Mouse (Mus musculus) stomach, embryonic 14.5 days (tissue): ENCODE measurements at regions not wholly inside any gene's neighbourhood (a gene's known extent, or its start where the extent isn't known, plus 50 kb on each side); places are given as distances from the start of the nearest gene placed in this dataset.

Experiments used
- ATAC-seq: fragments of 200-750 bp; cut with Nextera tagmentation; 2 replicates; pipeline ENCODE4 v1.8.0; 2017; ENCODE audit warnings: low read depth, moderate TSS enrichment; ENCODE audit not compliant: insufficient number of reproducible peaks, insufficient read depth, low FRiP score
- H3K27ac ChIP-seq: fragments of 300-500 bp; sonication (generic); 2 replicates; pipeline ENCODE4 v1.5.1; 2014; ENCODE audit warnings: mild to moderate bottlenecking, low read length, moderate library complexity, mixed read lengths
- H3K27me3 ChIP-seq: fragments of 300-500 bp; sonication (generic); 2 replicates; pipeline ENCODE4 v1.6.1; 2014; ENCODE audit warnings: low read length, control low read depth, mixed read lengths; ENCODE audit not compliant: control insufficient read depth, insufficient read depth
- H3K36me3 ChIP-seq: fragments of 300-500 bp; sonication (generic); 2 replicates; pipeline ENCODE4 v1.6.1; 2014; ENCODE audit warnings: mild to moderate bottlenecking, control low read depth, low read length, moderate library complexity, mixed read lengths; ENCODE audit not compliant: control insufficient read depth, insufficient read depth
- H3K4me1 ChIP-seq: fragments of 300-500 bp; sonication (generic); 2 replicates; pipeline ENCODE4 v1.6.1; 2014; ENCODE audit warnings: low read length, control low read depth, mixed read lengths; ENCODE audit not compliant: control insufficient read depth, insufficient read depth
- H3K4me2 ChIP-seq: fragments of 300-500 bp; sonication (generic); replicated peaks from 2 replicates; pipeline ENCODE4 v1.6.1; 2014; ENCODE audit warnings: low read depth, low read length, control low read depth
- H3K4me3 ChIP-seq: fragments of 300-500 bp; sonication (generic); 2 replicates; pipeline ENCODE4 v1.5.1; 2014; ENCODE audit warnings: low read depth, low read length, control low read depth
- H3K9ac ChIP-seq: fragments of 300-500 bp; sonication (generic); replicated peaks from 2 replicates; pipeline ENCODE4 v1.6.1; 2014; ENCODE audit warnings: low read depth, mild to moderate bottlenecking, control low read depth, low read length, moderate library complexity, mixed read lengths
- H3K9me3 ChIP-seq: fragments of 300-500 bp; sonication (generic); 2 replicates; pipeline ENCODE4 v1.6.1; 2016; ENCODE audit warnings: low read depth, low read length, control low read depth; ENCODE audit not compliant: control insufficient read depth
- WGBS: fragments of 180-500 bp; shearing (Covaris S2); extraction: QIAGEN DNeasy Blood & Tissue Kit; methylation state at CpG from one replicate; pipeline ENCODE4 v1.1.7; 2014; 5-methylcytosine and 5-hydroxymethylcytosine counted together

- Histone ChIP-seq H3K27me3 (no peaks in the 10 kb centered on the region), H3K4me2 (no peak overlapping the region), H3K9me3 (no peaks in the 10 kb centered on the region), H3K4me3 (no peak overlapping the region), H3K36me3 (no peaks in the 10 kb centered on the region), H3K27ac (no peak overlapping the region), H3K4me1 (peaks cover 15% of the 10 kb centered on the region), H3K9ac (no peak overlapping the region)
- 87% methylated on average over 7 of the region's 7 CpGs for WGBS
- no peak for ATAC-seq
These were observed 58.8 kb upstream of the Fut8 start for GRCm38 (mm10) chr12:77179138-77179537.

- no peak overlapping the region for H3K4me3 ChIP-seq
- peaks cover 15% of the 10 kb centered on the region for H3K4me1 ChIP-seq
- H3K36me3 ChIP-seq = no peaks in the 10 kb centered on the region
- WGBS = 15% methylated on average over 15 of the region's 15 CpGs
- H3K27me3 ChIP-seq = no peaks in the 10 kb centered on the region
- no peaks in the 10 kb centered on the region for H3K9me3 ChIP-seq
- peak overlapping the region; percentile 21 for H3K4me2 ChIP-seq
- peak; percentile 77; the same call in 1 of the 2 replicates for ATAC-seq
- peak overlapping the region; percentile 68; the same call in 1 of the 2 replicates for H3K27ac ChIP-seq
- H3K9ac ChIP-seq = no peak overlapping the region
These were observed 59.9 kb upstream of the Fut8 start for GRCm38 (mm10) chr12:77177811-77178578.

GRCm38 (mm10) chr12:77177303-77177702, 60.6 kb upstream of the Fut8 start:
- Histone ChIP-seq H3K4me1 (peaks cover 15% of the 10 kb centered on the region), H3K27me3 (no peaks in the 10 kb centered on the region), H3K9ac (no peak overlapping the region), H3K27ac (peak overlapping the region; percentile 68; the same call in 1 of the 2 replicates), H3K36me3 (no peaks in the 10 kb centered on the region), H3K9me3 (no peaks in the 10 kb centered on the region), H3K4me3 (no peak overlapping the region), H3K4me2 (no peak overlapping the region)
- WGBS = 46% methylated on average over 3 of the region's 3 CpGs
- ATAC-seq = no peak

- Histone ChIP-seq H3K4me1 (peaks cover 15% of the 10 kb centered on the region), H3K9me3 (no peaks in the 10 kb centered on the region), H3K27ac (no peak overlapping the region), H3K4me2 (no peak overlapping the region), H3K27me3 (no peaks in the 10 kb centered on the region), H3K4me3 (no peak overlapping the region), H3K9ac (no peak overlapping the region), H3K36me3 (no peaks in the 10 kb centered on the region)
- no peak for ATAC-seq
These were observed 63.9 kb upstream of the Fut8 start for GRCm38 (mm10) chr12:77174032-77174431.

- no peaks in the 10 kb centered on the region for H3K9me3 ChIP-seq
- H3K9ac ChIP-seq = no peak overlapping the region
- no peaks in the 10 kb centered on the region for H3K36me3 ChIP-seq
- 91% methylated on average over 2 of the region's 2 CpGs for WGBS
- H3K4me3 ChIP-seq = no peak overlapping the region
- no peak for ATAC-seq
- 0 out of 2 replicates have a peak, but pooled peaks cover 5% of the 10 kb centered on the region for H3K4me1 ChIP-seq
- no peak overlapping the region for H3K4me2 ChIP-seq
- H3K27ac ChIP-seq = no peak overlapping the region
- no peaks in the 10 kb centered on the region for H3K27me3 ChIP-seq
These were observed 65.4 kb upstream of the Fut8 start for GRCm38 (mm10) chr12:77172540-77172939.

GRCm38 (mm10) chr12:77170257-77170656, 67.7 kb upstream of the Fut8 start:
- Histone ChIP-seq H3K27ac (no peak overlapping the region), H3K4me3 (no peak overlapping the region), H3K4me2 (no peak overlapping the region), H3K27me3 (no peaks in the 10 kb centered on the region), H3K9me3 (no peaks in the 10 kb centered on the region), H3K4me1 (no peaks in the 10 kb centered on the region), H3K36me3 (no peaks in the 10 kb centered on the region), H3K9ac (no peak overlapping the region)
- no peak for ATAC-seq
- 82% methylated on average over 5 of the region's 5 CpGs for WGBS

- H3K27me3 ChIP-seq = no peaks in the 10 kb centered on the region
- no peak overlapping the region for H3K4me2 ChIP-seq
- WGBS = 72% methylated on average over 1 of the region's 1 CpGs
- H3K9ac ChIP-seq = no peak overlapping the region
- H3K4me3 ChIP-seq = no peak overlapping the region
- H3K27ac ChIP-seq = no peak overlapping the region
- no peaks in the 10 kb centered on the region for H3K9me3 ChIP-seq
- ATAC-seq = no peak
- no peaks in the 10 kb centered on the region for H3K36me3 ChIP-seq
- no peaks in the 10 kb centered on the region for H3K4me1 ChIP-seq
These were observed 69.6 kb upstream of the Fut8 start for GRCm38 (mm10) chr12:77168367-77168766.

- Histone ChIP-seq H3K27ac (no peak overlapping the region), H3K9me3 (no peaks in the 10 kb centered on the region), H3K36me3 (no peaks in the 10 kb centered on the region), H3K4me1 (no peaks in the 10 kb centered on the region), H3K4me3 (no peak overlapping the region), H3K4me2 (no peak overlapping the region), H3K9ac (no peak overlapping the region), H3K27me3 (no peaks in the 10 kb centered on the region)
- 41% methylated on average over 2 of the region's 2 CpGs for WGBS
- ATAC-seq = no peak
These were observed 81.2 kb upstream of the Fut8 start for GRCm38 (mm10) chr12:77156698-77157097.

GRCm38 (mm10) chr12:77155626-77156025, 82.3 kb upstream of the Fut8 start:
- H3K4me3 ChIP-seq = no peak overlapping the region
- H3K4me2 ChIP-seq = no peak overlapping the region

More at GRCm38 (mm10) chr12:77155626-77156025, 82.3 kb upstream of the Fut8 start:
- Histone ChIP-seq H3K27me3 (no peaks in the 10 kb centered on the region), H3K9ac (no peak overlapping the region), H3K36me3 (no peaks in the 10 kb centered on the region), H3K9me3 (no peaks in the 10 kb centered on the region), H3K4me1 (no peaks in the 10 kb centered on the region), H3K27ac (no peak overlapping the region)
- ATAC-seq = no peak
- 65% methylated on average over 6 of the region's 6 CpGs for WGBS
